Mouse (Mus musculus) kidney, embryonic 15.5 days (tissue): Measurements from ENCODE around the gene Cmya5. TPM values are rescaled to one million over a fixed set of nuclear protein-coding genes. Genes with fewer than 3 reads are reported as not detected.

Source experiments
- ATAC-seq: fragments of 200-750 bp; cut with Nextera tagmentation; replicated peaks from 2 replicates; pipeline ENCODE4 v1.8.0; 2017; ENCODE audit warnings: moderate TSS enrichment; ENCODE audit not compliant: low FRiP score
- H3K27ac ChIP-seq: fragments of 300-500 bp; sonication (generic); 2 replicates; pipeline ENCODE4 v1.5.1; 2015; ENCODE audit warnings: mild to moderate bottlenecking, inconsistent platforms
- H3K27me3 ChIP-seq: fragments of 300-500 bp; sonication (generic); 2 replicates; pipeline ENCODE4 v1.6.1; 2015; ENCODE audit warnings: inconsistent platforms
- H3K36me3 ChIP-seq: fragments of 300-500 bp; sonication (generic); 2 replicates; pipeline ENCODE4 v1.6.1; 2015; ENCODE audit warnings: inconsistent platforms
- H3K4me1 ChIP-seq: fragments of 300-500 bp; sonication (generic); 2 replicates; pipeline ENCODE4 v1.6.1; 2015; ENCODE audit warnings: inconsistent platforms
- H3K4me2 ChIP-seq: fragments of 300-500 bp; sonication (generic); 2 replicates; pipeline ENCODE4 v1.6.1; 2015; ENCODE audit warnings: moderate library complexity, mild to moderate bottlenecking, inconsistent platforms
- H3K4me3 ChIP-seq: fragments of 300-500 bp; sonication (generic); replicated peaks from 2 replicates; pipeline ENCODE4 v1.5.1; 2015; ENCODE audit warnings: mild to moderate bottlenecking, inconsistent platforms
- H3K9ac ChIP-seq: fragments of 300-500 bp; sonication (generic); 2 replicates; pipeline ENCODE4 v1.6.1; 2015; ENCODE audit warnings: mild to moderate bottlenecking, inconsistent platforms
- H3K9me3 ChIP-seq: fragments of 300-500 bp; sonication (generic); replicated peaks from 2 replicates; pipeline ENCODE4 v1.6.1; 2016; ENCODE audit warnings: inconsistent platforms
- WGBS: fragments of 180-500 bp; shearing (Covaris S2); methylation state at CpG from one replicate; pipeline ENCODE4 v1.1.7; 2015; ENCODE audit warnings: mixed read lengths; 5-methylcytosine and 5-hydroxymethylcytosine counted together
- polyA plus RNA-seq: library from polyadenylated mRNA; unstranded; fragments of >200 nt; fragmentation: Nextera tagmentation; extraction: Ambion mirVana; gene quantifications from 2 replicates; pipeline ENCODE4 v1.2.1, GENCODE M21; 2015

Cmya5 gene
- polyA plus RNA-seq, 1 experiment from 2014 or later = 0.16 TPM

GRCm38 (mm10) chr13:93056091-93056490 lies 88.4 kb downstream of the Cmya5 start:
- WGBS = 86% methylated on average over 1 of the region's 1 CpGs

GRCm38 (mm10) chr13:93051483-93051882 lies 93.0 kb downstream of the Cmya5 start:
- Histone ChIP-seq H3K4me1 (no peaks in the 10 kb centered on the region), H3K36me3 (no peaks in the 10 kb centered on the region), H3K9me3 (no peaks in the 10 kb centered on the region), H3K4me2 (no peak overlapping the region), H3K9ac (no peak overlapping the region), H3K27ac (no peak overlapping the region), H3K4me3 (no peak overlapping the region), H3K27me3 (no peaks in the 10 kb centered on the region)
- ATAC-seq = no peak
- WGBS = 74% methylated on average over 5 of the region's 5 CpGs

More at GRCm38 (mm10) chr13:93056091-93056490, 88.4 kb downstream of the Cmya5 start:
- Histone ChIP-seq H3K4me3 (no peak overlapping the region), H3K27ac (no peak overlapping the region), H3K4me1 (no peaks in the 10 kb centered on the region), H3K9me3 (no peaks in the 10 kb centered on the region), H3K36me3 (no peaks in the 10 kb centered on the region), H3K27me3 (no peaks in the 10 kb centered on the region), H3K9ac (no peak overlapping the region), H3K4me2 (no peak overlapping the region)
- ATAC-seq = no peak

GRCm38 (mm10) chr13:93041021-93041420 lies 103.5 kb downstream of the Cmya5 start:
- 60% methylated on average over 9 of the region's 9 CpGs for WGBS
- no peak for ATAC-seq
- no peak overlapping the region for H3K4me3 ChIP-seq
- H3K9ac ChIP-seq = no peak overlapping the region
- H3K9me3 ChIP-seq = no peaks in the 10 kb centered on the region
- no peaks in the 10 kb centered on the region for H3K36me3 ChIP-seq
- no peaks in the 10 kb centered on the region; the same call in 1 of the 2 replicates for H3K4me1 ChIP-seq
- no peak overlapping the region for H3K27ac ChIP-seq
- H3K4me2 ChIP-seq = no peak overlapping the region
- no peaks in the 10 kb centered on the region for H3K27me3 ChIP-seq

GRCm38 (mm10) chr13:93036218-93036617 lies 108.3 kb downstream of the Cmya5 start:
- H3K4me3 ChIP-seq = no peak overlapping the region
- no peak for ATAC-seq
- no peaks in the 10 kb centered on the region for H3K27me3 ChIP-seq
- no peak overlapping the region for H3K4me2 ChIP-seq
- no peak overlapping the region for H3K9ac ChIP-seq
- no peaks in the 10 kb centered on the region for H3K36me3 ChIP-seq
- no peaks in the 10 kb centered on the region; the same call in 1 of the 2 replicates for H3K4me1 ChIP-seq
- 76% methylated on average over 4 of the region's 4 CpGs for WGBS
- no peak overlapping the region for H3K27ac ChIP-seq
- H3K9me3 ChIP-seq = no peaks in the 10 kb centered on the region

- WGBS = 87% methylated on average over 4 of the region's 4 CpGs
- Histone ChIP-seq H3K27me3 (no peaks in the 10 kb centered on the region), H3K4me1 (no peaks in the 10 kb centered on the region), H3K4me3 (no peak overlapping the region), H3K4me2 (no peak overlapping the region), H3K36me3 (no peaks in the 10 kb centered on the region), H3K9ac (no peak overlapping the region), H3K9me3 (peaks cover 6% of the 10 kb centered on the region; the same call in 1 of the 2 replicates), H3K27ac (no peak overlapping the region)
- ATAC-seq = no peak
Observed at GRCm38 (mm10) chr13:93029337-93029736, 115.2 kb downstream of the Cmya5 start.

- Histone ChIP-seq H3K4me3 (no peak overlapping the region), H3K9me3 (peaks cover 6% of the 10 kb centered on the region; the same call in 1 of the 2 replicates), H3K4me1 (no peaks in the 10 kb centered on the region), H3K9ac (no peak overlapping the region), H3K27me3 (no peaks in the 10 kb centered on the region), H3K4me2 (no peak overlapping the region), H3K36me3 (no peaks in the 10 kb centered on the region), H3K27ac (no peak overlapping the region)
- 73% methylated on average over 2 of the region's 2 CpGs for WGBS
- no peak for ATAC-seq
Observed at GRCm38 (mm10) chr13:93024837-93025236, 119.7 kb downstream of the Cmya5 start.

- H3K4me3 ChIP-seq = no peak overlapping the region
- no peak overlapping the region for H3K27ac ChIP-seq
- no peak overlapping the region for H3K9ac ChIP-seq
- no peak overlapping the region for H3K4me2 ChIP-seq
- no peaks in the 10 kb centered on the region for H3K9me3 ChIP-seq
- WGBS = 15% methylated on average over 1 of the region's 1 CpGs
- peak; percentile 70 for ATAC-seq
- no peaks in the 10 kb centered on the region for H3K36me3 ChIP-seq
- no peaks in the 10 kb centered on the region for H3K4me1 ChIP-seq
- H3K27me3 ChIP-seq = no peaks in the 10 kb centered on the region
Observed at GRCm38 (mm10) chr13:93022158-93022557, 122.4 kb downstream of the Cmya5 start.

- 49% methylated on average over 8 of the region's 8 CpGs for WGBS
- Histone ChIP-seq H3K36me3 (no peaks in the 10 kb centered on the region), H3K27me3 (no peaks in the 10 kb centered on the region), H3K9me3 (no peaks in the 10 kb centered on the region), H3K9ac (no peak overlapping the region), H3K4me3 (no peak overlapping the region), H3K4me1 (no peaks in the 10 kb centered on the region), H3K27ac (no peak overlapping the region), H3K4me2 (no peak overlapping the region)
- no peak for ATAC-seq
Observed at GRCm38 (mm10) chr13:93012952-93013351, 131.6 kb downstream of the Cmya5 start.

GRCm38 (mm10) chr13:93011315-93011714 lies 133.2 kb downstream of the Cmya5 start:
- H3K4me1 ChIP-seq = no peaks in the 10 kb centered on the region
- no peak overlapping the region for H3K4me2 ChIP-seq
- H3K9ac ChIP-seq = no peak overlapping the region
- H3K9me3 ChIP-seq = no peaks in the 10 kb centered on the region
- no peaks in the 10 kb centered on the region for H3K36me3 ChIP-seq
- 91% methylated on average over 4 of the region's 4 CpGs for WGBS
- no peak for ATAC-seq
- no peaks in the 10 kb centered on the region for H3K27me3 ChIP-seq
- H3K4me3 ChIP-seq = no peak overlapping the region
- H3K27ac ChIP-seq = no peak overlapping the region

GRCm38 (mm10) chr13:93010524-93010923 lies 134.0 kb downstream of the Cmya5 start:
- whole genome bisulfite sequencing = 86% methylated on average over 7 of the region's 7 CpGs

GRCm38 (mm10) chr13:93007078-93007477 lies 137.4 kb downstream of the Cmya5 start:
- H3K27me3 ChIP-seq = no peaks in the 10 kb centered on the region
- ATAC-seq = no peak
- no peak overlapping the region for H3K9ac ChIP-seq
- H3K9me3 ChIP-seq = no peaks in the 10 kb centered on the region
- no peaks in the 10 kb centered on the region for H3K36me3 ChIP-seq
- H3K4me1 ChIP-seq = no peaks in the 10 kb centered on the region
- no peak overlapping the region for H3K4me3 ChIP-seq
- 71% methylated on average over 4 of the region's 4 CpGs for WGBS
- no peak overlapping the region for H3K27ac ChIP-seq
- H3K4me2 ChIP-seq = no peak overlapping the region

More at GRCm38 (mm10) chr13:93010524-93010923, 134.0 kb downstream of the Cmya5 start:
- Histone ChIP-seq H3K4me3 (no peak overlapping the region), H3K4me2 (no peak overlapping the region), H3K27me3 (no peaks in the 10 kb centered on the region), H3K4me1 (no peaks in the 10 kb centered on the region), H3K27ac (no peak overlapping the region), H3K9ac (no peak overlapping the region), H3K36me3 (no peaks in the 10 kb centered on the region), H3K9me3 (no peaks in the 10 kb centered on the region)
- no peak for ATAC-seq

- WGBS = 90% methylated on average over 4 of the region's 4 CpGs
- H3K4me1 ChIP-seq = no peaks in the 10 kb centered on the region
- H3K9me3 ChIP-seq = no peaks in the 10 kb centered on the region
- no peak overlapping the region for H3K4me2 ChIP-seq
- H3K27me3 ChIP-seq = no peaks in the 10 kb centered on the region
- H3K27ac ChIP-seq = no peak overlapping the region
- no peaks in the 10 kb centered on the region for H3K36me3 ChIP-seq
- no peak for ATAC-seq
- H3K9ac ChIP-seq = no peak overlapping the region
- H3K4me3 ChIP-seq = no peak overlapping the region
Observed at GRCm38 (mm10) chr13:93006347-93006746, 138.2 kb downstream of the Cmya5 start.

GRCm38 (mm10) chr13:93004003-93004402 lies 140.5 kb downstream of the Cmya5 start:
- WGBS = 81% methylated on average over 6 of the region's 6 CpGs

More at GRCm38 (mm10) chr13:93004003-93004402, 140.5 kb downstream of the Cmya5 start:
- no peaks in the 10 kb centered on the region for H3K36me3 ChIP-seq
- H3K27ac ChIP-seq = no peak overlapping the region
- H3K4me2 ChIP-seq = no peak overlapping the region
- H3K9ac ChIP-seq = no peak overlapping the region
- peaks cover 13% of the 10 kb centered on the region for H3K4me1 ChIP-seq
- no peak overlapping the region for H3K4me3 ChIP-seq
- ATAC-seq = no peak
- H3K27me3 ChIP-seq = no peaks in the 10 kb centered on the region
- H3K9me3 ChIP-seq = no peaks in the 10 kb centered on the region
